Mouse (Mus musculus) hematopoietic stem cell, adult 5-6 weeks (primary cell): ENCODE measurements around the gene Atp10a. TPM values are rescaled to one million over a fixed set of nuclear protein-coding genes. Genes with fewer than 3 reads are reported as not detected.

Source experiments
- ATAC-seq, 2 experiments: fragments of 125-278 bp in 1 of 2; replicated peaks in 1 of 2; 2 replicates each; pipeline ENCODE4 v1.8.0; 2016 to 2017; ENCODE audit warnings: inconsistent platforms in 2 of 2, mild to moderate bottlenecking in 2 of 2, moderate number of reproducible peaks in 2 of 2, low read depth in 1 of 2, moderate TSS enrichment in 1 of 2; ENCODE audit not compliant: low FRiP score in 2 of 2, poor library complexity in 2 of 2, severe bottlenecking in 2 of 2, insufficient read depth in 1 of 2, low TSS enrichment in 1 of 2
- total RNA-seq: library from RNA; stranded (forward); fragments of 172-1452, 232-1000 nt; gene quantifications from 2 replicates; pipeline ENCODE4 v1.2.3, GENCODE M21; 2017

Gene Atp10a
- total RNA-seq, 1 experiment from 2014 or later = 26.1 TPM

- peak; percentile 47 to 51; a peak in 3 of 4 replicates for ATAC-seq
These were observed 60.7 kb downstream of the Atp10a start for GRCm38 (mm10) chr7:58716626-58717025.

DNA sequence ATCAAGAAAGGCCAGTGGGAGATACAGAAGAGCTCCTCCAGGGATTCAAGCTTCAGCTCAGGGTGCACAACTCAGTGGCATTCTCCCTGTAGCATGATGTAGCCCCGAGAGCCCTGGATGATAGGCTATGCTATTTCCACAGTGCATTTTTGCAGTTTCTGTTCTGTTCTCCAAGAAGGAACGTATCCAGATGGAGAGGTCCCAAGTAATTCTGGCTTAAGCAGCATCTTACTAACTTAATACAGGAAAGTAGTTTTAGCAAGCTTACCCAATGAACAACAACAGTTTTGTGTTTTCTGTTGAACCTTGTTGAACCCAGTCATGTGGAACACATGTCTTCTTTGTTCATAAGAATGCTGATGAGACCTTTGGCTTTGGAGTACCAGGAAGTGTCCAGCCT is 62.6 kb downstream of the Atp10a start:
- ATAC-seq = no peak

- no peak for ATAC-seq
These were observed 63.4 kb downstream of the Atp10a start for GRCm38 (mm10) chr7:58719218-58719938.

DNA sequence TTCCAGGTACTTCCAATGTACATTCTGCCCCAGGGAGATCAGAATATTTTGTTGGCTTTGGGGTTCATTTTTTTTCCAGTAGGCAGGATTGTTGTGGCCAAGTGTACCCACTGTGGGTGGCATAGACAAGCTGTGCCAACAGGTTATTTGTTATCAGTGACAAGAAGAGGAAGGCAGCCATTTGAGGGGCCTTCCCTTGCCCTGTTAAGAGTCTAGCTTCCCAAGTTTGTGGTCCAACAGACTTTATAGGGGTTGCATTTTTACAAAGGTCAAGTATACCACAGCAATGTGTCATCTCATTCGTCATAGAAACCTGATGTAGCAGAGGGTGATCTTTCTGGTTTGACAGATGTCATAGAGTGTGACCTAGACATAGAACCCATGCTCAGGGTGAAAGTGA is 66.3 kb downstream of the Atp10a start:
- peak; percentile 61 to 68 for ATAC-seq

DNA sequence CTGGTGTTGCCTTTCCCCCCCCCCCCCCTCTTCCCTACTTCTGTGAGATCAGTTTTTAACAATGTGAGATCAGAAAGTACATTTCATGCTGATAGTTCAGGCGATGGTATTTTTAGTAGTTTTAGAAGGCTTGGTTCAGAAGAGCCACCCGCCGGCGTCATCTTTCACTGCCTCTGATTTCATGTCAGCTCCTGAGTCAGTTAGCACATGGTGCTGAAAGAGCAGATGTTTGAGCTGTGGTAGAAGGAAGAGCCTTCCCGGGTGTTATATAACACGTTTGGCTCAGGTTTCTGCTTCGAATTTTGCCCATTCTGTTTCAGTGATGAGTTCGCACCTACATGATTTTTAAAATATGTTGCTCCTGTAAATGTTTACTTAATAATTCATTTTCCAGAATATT is 74.2 kb downstream of the Atp10a start:
- ATAC-seq = peak; percentile 25 to 40; a peak in 3 of 4 replicates

DNA sequence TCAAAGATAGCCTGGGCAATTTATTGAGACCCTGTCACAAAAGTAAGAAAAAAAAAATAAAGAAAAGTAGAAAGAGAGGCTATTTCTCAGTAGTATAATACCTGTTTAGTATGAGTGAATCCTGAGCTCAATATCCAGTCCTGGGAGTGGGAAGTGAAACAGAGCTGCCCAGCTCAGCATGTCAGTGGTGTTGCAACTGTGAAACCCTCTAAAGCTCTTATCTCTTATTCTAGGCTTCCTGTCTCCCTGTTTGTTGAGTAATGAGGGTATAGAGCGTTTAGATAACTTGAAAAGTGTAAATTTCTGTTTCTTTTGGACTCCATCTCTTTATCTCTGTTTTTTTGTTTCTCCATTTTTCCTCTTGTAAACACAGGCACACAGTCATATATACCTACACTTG is 74.9 kb downstream of the Atp10a start:
- peak; percentile 78 to 84 for ATAC-seq

- no peak for ATAC-seq
These were observed 76.4 kb downstream of the Atp10a start for GRCm38 (mm10) chr7:58732406-58732805.

- ATAC-seq = no peak
These were observed 77.5 kb downstream of the Atp10a start for GRCm38 (mm10) chr7:58733490-58733901.

DNA sequence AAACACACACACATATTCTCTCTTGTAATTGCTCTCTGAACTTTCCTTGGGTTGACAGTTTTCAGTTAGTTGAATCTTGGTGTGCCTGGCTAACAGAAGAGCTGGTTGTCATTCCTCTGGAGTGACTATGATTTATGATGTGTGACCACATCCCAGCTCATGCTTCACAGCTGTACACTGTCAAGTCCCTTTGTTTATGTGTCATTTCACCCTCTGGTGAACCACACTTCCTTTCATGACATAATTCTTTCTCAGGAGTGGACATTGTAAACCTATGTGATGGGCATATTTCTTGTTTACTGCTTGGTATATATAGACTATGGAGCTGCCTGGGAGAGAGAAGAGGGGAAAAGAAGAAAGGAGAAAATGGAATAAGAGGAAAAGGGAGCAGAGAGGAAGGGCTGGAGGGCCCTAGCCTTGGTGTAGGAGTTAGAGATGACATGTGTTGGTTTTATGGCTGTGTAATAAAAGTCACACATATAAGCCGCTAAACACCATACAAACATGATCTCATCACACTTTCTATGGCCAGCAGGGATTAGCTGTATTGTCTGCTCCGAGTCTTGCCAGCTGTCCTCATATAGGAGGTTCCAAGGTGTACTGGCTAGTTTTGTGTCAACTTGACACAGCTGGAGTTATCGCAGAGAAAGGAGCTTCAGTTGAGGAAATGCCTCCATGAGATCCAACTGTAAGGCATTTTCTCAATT is 81.0 kb downstream of the Atp10a start:
- ATAC-seq = peak; percentile 85 to 89

DNA sequence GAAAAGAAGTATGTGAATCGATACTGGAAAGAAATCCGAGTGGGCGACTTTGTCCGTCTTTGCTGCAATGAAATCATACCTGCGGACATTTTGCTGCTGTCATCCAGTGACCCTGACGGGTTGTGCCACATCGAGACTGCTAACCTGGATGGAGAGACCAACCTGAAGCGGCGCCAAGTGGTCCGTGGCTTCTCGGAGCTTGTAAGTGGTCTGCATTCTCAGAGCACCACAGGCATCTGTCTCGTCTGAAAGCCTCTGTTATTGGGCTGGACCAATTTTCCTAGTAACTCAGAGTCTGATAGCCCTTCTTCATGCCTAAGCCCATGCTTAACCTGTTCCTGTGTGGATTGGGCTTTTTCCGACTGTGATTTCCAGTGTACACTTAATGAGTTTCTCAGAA is 84.2 kb downstream of the Atp10a start:
- ATAC-seq = no peak

- ATAC-seq = 0 out of 4 replicates have a peak, but pooled peaks have one; percentile 12 to 20
These were observed 84.9 kb downstream of the Atp10a start for GRCm38 (mm10) chr7:58740842-58741241.

- ATAC-seq = peak; percentile 38 to 44; a peak in 2 of 4 replicates
These were observed 86.0 kb downstream of the Atp10a start for GRCm38 (mm10) chr7:58742009-58742408.

GRCm38 (mm10) chr7:58742648-58743047 is 86.7 kb downstream of the Atp10a start:
- ATAC-seq = no peak; a peak in 1 of 4 replicates

- peak; percentile 6 to 46; a peak in 1 of 4 replicates for ATAC-seq
These were observed 87.7 kb downstream of the Atp10a start for GRCm38 (mm10) chr7:58743362-58744320.

- no peak for ATAC-seq
These were observed 90.9 kb downstream of the Atp10a start for GRCm38 (mm10) chr7:58746817-58747216.

- ATAC-seq = peak; percentile 96 to 98
These were observed 94.1 kb downstream of the Atp10a start for GRCm38 (mm10) chr7:58749904-58750612.

- ATAC-seq = no peak
These were observed 96.1 kb downstream of the Atp10a start for GRCm38 (mm10) chr7:58752041-58752440.
